Mouse (Mus musculus) embryo, embryonic 9.5 days (tissue): Measurements from ENCODE around the gene Krt77.

Source experiments
- DNase-seq: peaks from one replicate; pipeline ENCODE4 v3.0.0-alpha.2; 2017; ENCODE audit errors: extremely low spot score

Krt77 gene

GRCm38 (mm10) chr15:101833131-101833530 is 36.4 kb downstream of the Krt77 start:
- no peak for DNase-seq

- DNase-seq: no peak
Observed at GRCm38 (mm10) chr15:101829441-101829840, 40.1 kb downstream of the Krt77 start.

- DNase-seq: no peak
Observed at GRCm38 (mm10) chr15:101821786-101822185, 47.7 kb downstream of the Krt77 start.

GRCm38 (mm10) chr15:101817875-101818274 is 51.6 kb downstream of the Krt77 start, which contains the start of gene Krt2:
TSS of gene Krt2 (minus strand) at chr15:101818169.
- DNase-seq: no peak
